Mouse (Mus musculus) embryo, embryonic 10 days (tissue): ENCODE results near the gene Cox7a1.
"Not testable (repeated sequence)": the region's sequence is repeated elsewhere in the genome, so short reads cannot be mapped to it uniquely, and the experiment has no call there.

ENCODE experiments used
- DNase-seq: peaks from one replicate; pipeline ENCODE4 v3.0.0-alpha.2; 2015; ENCODE audit warnings: low spot score

Gene Cox7a1

DNA sequence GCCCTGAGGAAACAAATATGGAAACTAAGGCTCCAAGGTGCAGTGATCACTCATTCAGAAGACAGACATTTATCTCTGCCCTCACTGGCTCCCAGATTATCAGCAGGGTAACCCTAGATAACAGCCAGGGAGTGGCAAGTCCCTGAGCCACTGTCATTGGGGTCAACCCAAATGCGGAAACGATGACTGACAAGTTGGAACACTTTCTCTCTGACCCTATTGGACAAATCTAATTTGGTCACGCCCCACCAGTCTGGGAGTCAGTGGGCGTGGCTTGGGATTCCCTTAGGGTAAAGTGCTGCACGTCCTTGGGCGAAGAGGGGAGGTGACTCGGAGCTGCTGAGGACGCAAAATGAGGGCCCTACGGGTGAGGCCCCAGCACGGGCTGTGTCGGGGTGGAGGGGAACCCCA lies at the start of gene Cox7a1:
Gene Cox7a1, plus strand, starts transcription at position 266 of the 411 bp plus-strand sequence.
- DNase-seq = peak; percentile 92

DNA sequence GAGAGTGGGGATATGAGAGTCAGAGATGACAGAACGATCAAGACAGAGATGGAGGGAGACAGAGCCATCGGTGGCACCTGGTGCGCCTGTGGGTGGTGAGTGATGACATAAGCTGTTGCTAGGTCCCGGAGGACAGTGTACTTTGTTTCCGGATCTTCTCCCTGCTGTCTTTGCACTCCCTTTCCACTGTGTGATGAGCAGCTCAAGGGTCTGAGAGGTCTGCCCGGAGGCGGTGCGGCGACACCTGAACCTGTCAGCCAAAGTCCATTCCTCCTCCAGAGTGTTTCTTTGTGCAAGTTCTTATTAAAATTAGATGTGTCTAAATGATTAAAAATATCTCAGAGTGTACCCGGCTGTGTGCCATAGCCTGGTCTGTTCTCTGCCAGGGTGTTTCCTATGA lies 47.1 kb upstream of the Cox7a1 start:
- DNase-seq = no peak

- DNase-seq = no peak
Measured at GRCm38 (mm10) chr7:30143170-30143554, 40.8 kb upstream of the Cox7a1 start.

- peak; percentile 93 for DNase-seq
Measured at GRCm38 (mm10) chr7:30143555-30144209, 40.3 kb upstream of the Cox7a1 start.

DNA sequence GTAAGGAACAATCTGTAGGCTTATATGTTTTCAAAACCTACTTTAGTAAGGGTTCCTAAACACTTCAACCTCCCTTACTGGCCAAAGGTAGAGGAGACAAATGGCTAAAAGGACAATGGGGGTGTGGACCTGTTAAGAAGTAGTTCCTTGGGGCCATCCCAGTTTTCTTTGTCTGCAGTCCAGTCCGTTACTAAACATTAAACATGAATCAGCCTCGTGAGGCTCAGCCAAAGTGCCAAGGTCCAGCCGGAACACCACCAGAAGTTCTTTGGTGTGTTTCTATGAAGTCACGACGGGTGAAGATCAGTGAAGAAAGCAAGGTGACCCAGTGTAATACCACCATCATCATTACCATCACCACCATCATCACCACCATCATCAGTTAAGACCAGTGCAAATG lies 36.9 kb upstream of the Cox7a1 start:
- DNase-seq = no peak

- no peak for DNase-seq
Measured at GRCm38 (mm10) chr7:30154040-30154439, 29.9 kb upstream of the Cox7a1 start.

DNA sequence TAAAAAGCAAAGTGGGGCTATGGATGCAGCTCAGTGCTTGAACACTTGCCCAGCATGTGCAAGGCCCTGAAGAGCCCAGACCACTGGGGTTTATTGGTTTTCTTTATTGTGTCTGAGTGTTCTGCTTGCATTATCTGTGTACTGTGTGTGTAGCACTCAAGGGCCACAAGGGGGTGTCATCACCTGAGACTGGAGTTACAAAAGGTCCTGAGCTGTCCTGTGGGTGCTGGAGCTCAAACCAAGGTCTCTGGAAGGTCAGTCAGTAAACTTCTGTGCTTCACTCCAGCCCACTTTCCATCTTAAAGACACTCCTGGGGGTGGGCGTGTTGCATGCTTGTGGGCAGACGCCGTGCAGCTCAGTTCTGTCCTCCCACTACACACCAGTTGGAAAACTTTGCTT lies 28.4 kb upstream of the Cox7a1 start:
- DNase-seq = no peak

- DNase-seq = no peak
Measured at GRCm38 (mm10) chr7:30163113-30163512, 20.8 kb upstream of the Cox7a1 start.

GRCm38 (mm10) chr7:30164745-30165144 lies 19.2 kb upstream of the Cox7a1 start:
- no peak for DNase-seq

DNA sequence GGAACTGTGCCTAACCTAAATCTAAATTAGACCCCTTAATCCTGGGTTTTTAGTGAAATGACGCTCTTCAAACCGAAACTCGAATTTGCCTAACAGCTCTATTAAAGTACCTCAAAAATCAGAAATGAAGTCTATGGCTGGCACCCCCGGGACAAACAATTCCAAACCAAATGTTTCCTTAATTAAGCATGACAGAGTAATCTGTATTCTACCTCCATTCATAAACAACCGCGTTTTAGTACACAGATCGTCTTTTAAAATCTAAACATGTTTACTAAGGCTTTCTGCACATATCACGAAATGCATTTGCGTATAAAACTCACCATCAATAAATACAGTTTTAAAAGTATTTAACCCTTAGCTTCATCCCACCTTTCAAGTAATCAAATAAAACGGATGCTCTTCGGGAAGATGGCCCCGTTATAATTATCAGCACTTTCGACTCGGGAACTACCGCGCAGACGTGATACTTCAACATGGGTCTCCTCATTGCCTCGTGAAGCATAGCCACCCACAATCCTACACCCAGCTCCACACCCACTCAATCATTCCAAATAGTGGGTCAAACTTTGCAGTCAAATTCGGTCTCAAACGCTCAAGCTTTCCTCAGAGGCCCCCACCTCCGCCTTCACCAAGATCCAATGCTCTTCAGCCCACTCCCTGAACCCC lies 14.9 kb upstream of the Cox7a1 start:
- DNase-seq = peak; percentile 67

GRCm38 (mm10) chr7:30169583-30170282 lies 14.2 kb upstream of the Cox7a1 start, which contains the start of gene Zfp146:
Gene Zfp146, minus strand, starts transcription at chr7:30169750.
- DNase-seq = peak; percentile 98

DNA sequence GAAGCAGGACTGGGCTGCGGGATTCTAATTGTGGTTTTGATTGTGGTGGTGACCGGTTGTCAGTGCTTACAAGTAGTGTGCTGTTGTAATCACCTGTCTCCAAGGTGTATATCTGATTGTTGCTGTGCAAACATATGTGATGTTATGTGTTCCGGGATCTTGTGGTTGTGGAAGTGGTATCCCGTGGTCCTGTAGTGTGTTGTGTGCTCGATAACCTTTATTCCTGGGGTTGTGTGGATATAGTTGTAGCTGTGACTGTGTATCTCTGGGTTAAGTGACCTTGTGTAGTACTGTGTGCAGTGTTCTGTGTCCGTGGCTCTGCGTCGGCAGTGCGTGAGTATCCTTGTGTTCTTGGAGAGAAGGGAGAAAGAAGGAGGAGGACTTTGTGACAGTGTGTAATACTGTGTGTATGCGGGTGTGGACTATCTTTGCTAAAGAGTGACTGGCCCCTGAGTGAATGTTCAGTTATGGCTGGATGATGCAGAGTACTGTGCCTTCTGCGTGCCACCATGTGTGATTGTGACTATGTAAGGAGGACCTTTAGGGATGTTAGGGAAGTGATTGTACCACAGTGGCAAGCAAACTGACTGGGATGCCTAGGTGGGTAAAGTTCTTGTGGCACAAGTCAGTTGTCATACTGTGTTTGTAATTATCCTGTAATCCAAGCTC lies 13.5 kb upstream of the Cox7a1 start:
- no peak for DNase-seq

GRCm38 (mm10) chr7:30176474-30176873 lies 7.5 kb upstream of the Cox7a1 start:
- no peak for DNase-seq

- no peak for DNase-seq
Measured at GRCm38 (mm10) chr7:30178256-30178655, 5.7 kb upstream of the Cox7a1 start.

DNA sequence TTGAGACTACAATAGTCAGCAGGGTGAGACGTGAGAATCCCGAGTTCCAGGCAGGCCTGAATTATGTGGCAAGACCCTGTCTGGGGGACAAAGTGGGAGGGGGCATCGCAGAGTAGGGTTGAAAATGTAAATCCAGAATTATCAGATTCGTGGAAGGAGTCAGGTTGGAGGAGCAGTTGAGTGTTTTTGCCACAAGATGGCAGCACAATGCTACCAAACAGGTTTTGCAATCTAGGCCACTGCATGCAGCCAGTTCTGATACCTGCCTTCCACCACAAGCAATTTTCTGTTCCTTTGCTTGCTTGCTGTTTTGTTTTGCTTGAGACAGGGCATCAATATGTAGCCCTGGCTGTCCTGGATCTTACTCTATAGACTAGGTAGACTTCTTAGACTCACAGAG lies 2.6 kb upstream of the Cox7a1 start:
- DNase-seq = peak; percentile 87

- DNase-seq = not testable (repeated sequence)
Measured at GRCm38 (mm10) chr7:30181929-30182328, 2.0 kb upstream of the Cox7a1 start.

GRCm38 (mm10) chr7:30183189-30183588 lies 755 bp upstream of the Cox7a1 start:
- DNase-seq = not testable (repeated sequence)

DNA sequence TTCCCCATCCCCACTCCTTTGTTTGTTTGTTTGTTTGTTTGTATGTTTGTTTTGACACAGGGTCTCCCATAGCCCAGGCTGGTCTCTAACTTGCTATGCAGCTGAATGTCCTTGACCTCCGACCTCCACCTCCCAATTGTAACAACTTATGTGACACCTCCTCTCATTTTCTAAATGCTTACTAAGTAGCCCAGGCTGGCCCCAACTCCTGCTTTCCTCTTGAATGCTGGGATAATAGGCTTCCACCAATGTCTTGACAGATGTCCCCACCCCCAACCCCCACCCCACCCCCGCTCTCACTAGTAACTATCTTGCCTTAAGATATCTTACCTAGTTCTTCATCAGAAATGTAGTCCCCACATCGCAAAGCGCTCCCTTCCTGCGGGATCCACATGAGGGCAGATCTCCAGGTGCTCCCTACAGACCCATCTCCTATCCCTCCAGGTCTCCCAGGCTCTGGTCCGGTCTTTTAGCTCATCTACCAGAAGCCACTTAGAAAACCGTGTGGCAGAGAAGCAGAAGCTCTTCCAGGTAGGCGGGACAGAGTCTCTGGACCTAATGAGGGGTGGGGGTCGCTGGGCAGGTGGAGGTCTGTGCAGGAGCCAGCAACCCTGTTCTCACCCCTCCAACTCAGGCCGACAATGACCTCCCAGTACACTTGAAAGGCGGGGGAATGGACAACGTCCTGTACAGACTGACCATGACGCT lies 851 bp downstream of the Cox7a1 start:
- no peak for DNase-seq

GRCm38 (mm10) chr7:30188344-30189115 lies 4.6 kb downstream of the Cox7a1 start:
- no peak for DNase-seq

GRCm38 (mm10) chr7:30189116-30189491 lies 5.2 kb downstream of the Cox7a1 start:
- no peak for DNase-seq

- no peak for DNase-seq
Measured at GRCm38 (mm10) chr7:30192088-30192487, 8.1 kb downstream of the Cox7a1 start.
